Mouse (Mus musculus) spleen, adult 2 months (tissue): ENCODE results near the gene Cpvl. TPM values are rescaled to one million over a fixed set of nuclear protein-coding genes. Genes with fewer than 3 reads are reported as not detected.

Experiments used
- DNase-seq, 2 experiments: peaks; one replicate each; pipeline versions ENCODE4 v3.0.0 to v3.0.0-alpha.2; 2012 to 2021; ENCODE audit warnings: low spot score in 2 of 2, low read depth in 1 of 2
- H3K27ac ChIP-seq: fragments of 200-500 bp; 2 replicates; pipeline ENCODE4 v1.5.1; 2012; ENCODE audit warnings: low read length, inconsistent platforms; ENCODE audit not compliant: insufficient read depth
- H3K27me3 ChIP-seq: fragments of 200-500 bp; 2 replicates; pipeline ENCODE4 v1.6.1; 2012; ENCODE audit warnings: mild to moderate bottlenecking, moderate library complexity, low read length, inconsistent platforms; ENCODE audit not compliant: control insufficient read depth, insufficient read depth
- H3K36me3 ChIP-seq: fragments of 200-500 bp; 2 replicates; pipeline ENCODE4 v1.6.1; 2012; ENCODE audit warnings: mild to moderate bottlenecking, low read length, inconsistent platforms; ENCODE audit not compliant: control insufficient read depth, insufficient read depth
- H3K4me1 ChIP-seq: fragments of 200-500 bp; 2 replicates; pipeline ENCODE4 v1.6.1; 2011; ENCODE audit warnings: inconsistent platforms; ENCODE audit not compliant: control insufficient read depth, insufficient read depth, insufficient read length
- H3K4me3 ChIP-seq: fragments of 200-500 bp; 2 replicates; pipeline ENCODE4 v1.5.1; 2011; ENCODE audit warnings: mild to moderate bottlenecking, inconsistent platforms; ENCODE audit not compliant: insufficient read depth, insufficient read length; ENCODE audit errors: extremely low read depth
- CTCF ChIP-seq: fragments of 200-500 bp; IDR thresholded peaks from 2 replicates; pipeline ENCODE4 v1.5.1; 2011; ENCODE audit warnings: mild to moderate bottlenecking, inconsistent platforms; ENCODE audit not compliant: insufficient read depth, insufficient read length, insufficient replicate concordance; ENCODE audit errors: extremely low read depth
- POLR2A ChIP-seq: fragments of 200-500 bp; IDR thresholded peaks from 2 replicates; pipeline ENCODE4 v1.6.1; 2011; ENCODE audit warnings: low read depth, low read length, inconsistent platforms
- WGBS: fragments of 180-500 bp; shearing (Covaris S2); methylation state at CpG from one replicate; pipeline ENCODE4 v1.1.7; 2018; 5-methylcytosine and 5-hydroxymethylcytosine counted together
- polyA plus RNA-seq: library from polyadenylated mRNA; depleted of rRNA; stranded (reverse); fragments of >200 nt; gene quantifications from 2 replicates; pipeline ENCODE4 v1.2.3, GENCODE M21; 2012

Cpvl gene
- polyA plus RNA-seq, 1 experiment = not detected

DNA sequence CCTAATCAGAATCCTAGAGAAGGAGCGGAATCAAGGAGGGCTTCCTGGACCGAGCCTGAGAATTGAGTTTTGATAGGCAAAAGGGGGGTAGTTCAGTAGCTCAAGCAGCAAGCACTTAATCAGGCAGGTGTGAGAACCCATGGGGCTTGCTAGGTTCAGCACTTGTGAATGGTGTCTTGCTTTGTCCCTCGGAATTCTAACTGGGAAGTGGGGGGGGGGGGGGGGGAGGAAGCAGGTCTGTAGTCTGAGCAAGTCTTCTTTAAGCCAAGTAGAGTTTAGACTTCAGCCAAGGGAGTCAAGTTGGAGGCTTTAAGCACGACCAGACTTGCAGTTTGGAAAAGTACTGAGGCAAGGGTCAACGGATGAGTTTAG lies 97.2 kb downstream of the Cpvl start:
- 54% methylated on average over 5 of the region's 5 CpGs for WGBS

DNA sequence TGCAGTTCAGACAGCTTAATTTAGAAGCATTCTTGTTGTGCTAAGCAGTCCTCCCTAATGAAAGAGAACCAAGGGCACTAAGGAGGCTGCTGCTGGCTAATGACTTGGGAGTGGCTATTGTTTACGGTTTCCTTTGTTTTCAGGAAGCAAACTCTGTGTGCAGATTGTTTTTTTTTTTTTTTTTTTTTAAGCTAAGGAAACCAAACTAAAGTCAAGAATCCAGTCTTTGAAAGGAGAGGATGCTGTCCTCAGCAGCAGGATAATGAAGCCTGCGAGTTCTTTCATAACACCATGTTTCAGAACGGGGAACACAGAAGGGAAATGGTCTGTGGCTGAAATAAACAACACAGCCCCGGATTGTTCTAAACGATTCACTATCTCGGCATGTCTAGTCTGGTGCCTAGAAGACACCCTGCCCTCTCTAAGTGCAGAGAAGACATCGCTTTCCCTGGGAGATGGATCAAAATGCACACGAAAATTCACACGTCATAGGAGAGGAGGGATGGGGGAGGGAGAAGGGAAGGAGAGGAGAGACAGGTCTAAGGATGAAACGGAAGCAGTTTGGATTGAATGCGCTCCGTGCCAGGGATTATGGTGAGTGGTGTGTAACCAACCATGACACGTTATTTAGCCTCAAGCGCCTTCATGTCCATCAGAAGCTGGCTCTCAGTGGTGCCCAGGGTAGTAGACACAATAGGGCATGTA lies 97.8 kb downstream of the Cpvl start:
- Histone ChIP-seq H3K4me1 (no peaks in the 10 kb centered on the region), H3K27ac (no peak overlapping the region), H3K36me3 (no peaks in the 10 kb centered on the region), H3K4me3 (no peak overlapping the region), H3K27me3 (no peaks in the 10 kb centered on the region)
- 18% methylated on average over 14 of the region's 14 CpGs for WGBS
- no peak for TF ChIP-seq CTCF
- TF ChIP-seq POLR2A = no peak
- DNase-seq = no peak

More for the DNA sequence above, 97.2 kb downstream of the Cpvl start:
- TF ChIP-seq POLR2A (no peak), CTCF (no peak)
- no peak for DNase-seq
- H3K36me3 ChIP-seq = no peaks in the 10 kb centered on the region
- no peaks in the 10 kb centered on the region for H3K4me1 ChIP-seq
- H3K27me3 ChIP-seq = no peaks in the 10 kb centered on the region
- no peak overlapping the region for H3K27ac ChIP-seq
- H3K4me3 ChIP-seq = no peak overlapping the region

DNA sequence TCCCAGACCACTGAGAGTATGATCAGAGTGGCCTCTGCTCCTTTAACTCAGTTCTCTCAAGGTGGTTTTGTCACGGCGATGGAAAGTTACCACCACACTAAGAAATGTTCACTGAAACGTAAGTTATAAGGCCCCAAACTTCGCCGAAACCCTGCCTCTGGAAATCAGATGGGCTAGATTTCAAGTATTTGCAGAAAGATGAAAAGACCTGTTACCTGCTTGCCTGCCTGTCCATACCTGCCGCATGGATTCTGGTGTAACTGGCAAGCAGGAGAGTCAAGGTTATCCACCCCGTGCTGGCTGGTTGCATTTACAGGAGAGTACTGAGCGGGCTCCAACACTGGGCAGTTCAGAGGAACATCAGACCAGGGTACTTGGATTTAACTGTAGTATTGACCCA lies 98.9 kb downstream of the Cpvl start:
- Histone ChIP-seq H3K4me3 (no peak overlapping the region), H3K27ac (no peak overlapping the region), H3K4me1 (no peaks in the 10 kb centered on the region), H3K27me3 (no peaks in the 10 kb centered on the region), H3K36me3 (no peaks in the 10 kb centered on the region)
- 92% methylated on average over 8 of the region's 8 CpGs for WGBS
- DNase-seq = no peak
- TF ChIP-seq CTCF (no peak), POLR2A (no peak)

DNA sequence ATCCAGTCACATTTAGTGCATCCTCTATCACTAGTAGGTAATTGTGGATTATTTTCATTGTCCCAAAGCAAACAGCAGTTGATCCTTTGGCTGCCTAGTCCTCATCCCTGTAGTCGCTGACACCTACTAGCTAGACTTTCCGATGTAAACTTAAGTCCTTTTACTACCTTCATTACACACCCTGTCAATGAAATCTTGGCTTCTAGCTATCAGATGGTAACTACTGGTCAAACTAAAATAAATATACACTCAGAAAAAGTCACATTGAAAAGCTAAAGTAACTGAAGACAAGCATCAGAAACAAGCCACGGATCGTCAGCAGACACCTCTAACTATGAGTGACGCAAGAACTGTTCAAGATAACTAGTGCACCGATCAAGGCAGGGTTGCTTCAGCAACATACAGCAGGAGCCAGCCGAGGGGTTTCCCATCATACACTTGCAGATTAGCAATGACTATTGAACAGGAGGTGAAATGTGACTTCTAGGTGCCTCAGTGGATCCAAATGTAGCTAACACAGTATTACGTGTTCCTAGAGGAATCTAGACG lies 103.5 kb downstream of the Cpvl start:
- Histone ChIP-seq H3K4me1 (no peaks in the 10 kb centered on the region), H3K27ac (no peak overlapping the region), H3K27me3 (no peaks in the 10 kb centered on the region), H3K4me3 (no peak overlapping the region), H3K36me3 (no peaks in the 10 kb centered on the region)
- TF ChIP-seq CTCF (no peak), POLR2A (no peak)
- WGBS = 89% methylated on average over 9 of the region's 9 CpGs
- no peak for DNase-seq

DNA sequence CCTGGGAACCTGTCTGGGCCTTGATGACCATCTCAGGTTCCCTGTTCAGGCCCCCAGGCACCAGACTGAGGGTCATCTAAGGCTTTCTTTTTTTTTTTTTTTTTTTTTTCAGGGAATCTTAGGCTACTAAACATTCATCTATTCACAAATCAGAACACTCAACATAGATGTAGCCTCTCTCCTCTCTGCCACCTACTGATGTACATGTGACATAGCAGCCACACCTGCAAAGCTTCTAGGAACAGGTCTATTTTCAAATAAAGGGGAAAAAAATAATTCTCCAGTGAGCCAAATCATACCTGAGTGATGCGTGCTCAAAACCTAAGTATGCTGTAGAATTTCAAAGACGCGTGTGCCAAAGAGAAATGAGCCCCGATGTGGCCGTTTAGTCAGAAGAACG lies 106.6 kb downstream of the Cpvl start:
- no peak overlapping the region for H3K27ac ChIP-seq
- H3K36me3 ChIP-seq = no peaks in the 10 kb centered on the region
- TF ChIP-seq POLR2A (no peak), CTCF (no peak)
- WGBS = 92% methylated on average over 6 of the region's 6 CpGs
- no peaks in the 10 kb centered on the region for H3K27me3 ChIP-seq
- H3K4me1 ChIP-seq = no peaks in the 10 kb centered on the region
- no peak for DNase-seq
- no peak overlapping the region for H3K4me3 ChIP-seq

DNA sequence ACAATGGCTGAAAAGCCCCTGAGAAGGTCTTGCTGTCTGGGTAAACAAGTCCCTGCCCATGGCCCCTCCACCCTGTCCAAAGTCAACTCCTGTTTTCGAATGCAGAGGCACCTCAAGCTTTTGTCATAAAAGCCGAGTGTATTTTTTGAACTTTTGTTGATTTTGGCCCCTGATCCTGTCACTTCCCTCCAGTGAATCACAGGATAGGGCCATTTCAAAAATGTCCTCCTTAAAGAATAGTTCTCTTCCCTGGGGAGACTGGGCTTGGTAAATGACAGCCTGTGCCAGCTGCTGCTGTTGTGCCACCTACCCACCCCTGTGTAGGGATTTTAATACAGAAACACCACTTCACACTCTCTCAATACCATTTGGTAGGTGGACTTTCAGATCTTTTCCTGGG lies 115.5 kb downstream of the Cpvl start:
- TF ChIP-seq CTCF (no peak), POLR2A (no peak)
- Histone ChIP-seq H3K27me3 (0 out of 2 replicates have a peak, but pooled peaks cover 2% of the 10 kb centered on the region), H3K4me1 (no peaks in the 10 kb centered on the region), H3K4me3 (no peak overlapping the region), H3K27ac (no peak overlapping the region), H3K36me3 (no peaks in the 10 kb centered on the region)
- no peak for DNase-seq
- WGBS = 82% methylated on average over 2 of the region's 2 CpGs

DNA sequence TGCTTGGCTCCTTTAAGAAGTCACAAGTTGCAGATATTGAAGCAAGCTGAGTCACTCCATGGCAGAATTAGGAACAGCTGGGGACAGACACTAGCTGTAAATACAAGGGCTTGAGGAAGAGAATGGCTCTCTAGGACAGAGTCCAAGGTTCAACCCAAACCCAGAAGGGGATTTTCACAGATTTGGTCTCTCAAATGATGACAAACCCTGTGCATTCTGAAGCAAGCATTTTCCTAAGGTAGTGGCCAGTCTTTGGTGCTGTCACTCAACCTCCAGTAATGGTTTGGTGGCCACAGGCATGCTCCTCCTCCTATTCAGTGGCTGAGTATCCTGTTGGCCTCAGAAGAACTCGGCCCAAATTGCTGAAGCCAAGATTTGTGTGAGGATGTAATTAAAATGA lies 119.4 kb downstream of the Cpvl start:
- TF ChIP-seq CTCF = no peak
- no peak for TF ChIP-seq POLR2A
- Histone ChIP-seq H3K36me3 (no peaks in the 10 kb centered on the region), H3K27me3 (no peaks in the 10 kb centered on the region), H3K4me3 (no peak overlapping the region), H3K27ac (no peak overlapping the region), H3K4me1 (no peaks in the 10 kb centered on the region)
- WGBS = 49% methylated on average over 1 of the region's 1 CpGs
- no peak for DNase-seq
